Mouse (Mus musculus): ENCODE measurements around the gene Ptpn4. TPM values are rescaled to one million over a fixed set of nuclear protein-coding genes. Genes with fewer than 3 reads are reported as not detected.

The Ptpn4 gene
- polyA plus RNA-seq, 1 experiment, result 17.2 TPM

GRCm38 (mm10) chr1:119843121-119843520, 5.7 kb upstream of the Ptpn4 start:
- Histone ChIP-seq H3K36me3 (ENCODE audit: control insufficient read depth, insufficient read depth, low read length) (no peaks in the 10 kb centered on the region), H3K4me3 (ENCODE audit: control insufficient read depth, low read depth, low read length) (no peak overlapping the region), H3K27ac (ENCODE audit: control insufficient read depth, insufficient read depth, low read depth, low read length) (no peak overlapping the region), H3K27me3 (ENCODE audit: control insufficient read depth, insufficient read depth, low read length) (no peaks in the 10 kb centered on the region), H3K4me1 (ENCODE audit: control insufficient read depth, insufficient read depth, low read length) (peaks cover 2% of the 10 kb centered on the region; the same call in 1 of the 2 replicates)
- TF ChIP-seq CTCF (IDR thresholded peaks at IDR 0.05; ENCODE audit: control insufficient read depth, insufficient read depth, insufficient replicate concordance, low read depth, low read length) (no peak), POLR2A (IDR thresholded peaks at IDR 0.05; ENCODE audit: control insufficient read depth, low read depth, low read length) (no peak)

DNA sequence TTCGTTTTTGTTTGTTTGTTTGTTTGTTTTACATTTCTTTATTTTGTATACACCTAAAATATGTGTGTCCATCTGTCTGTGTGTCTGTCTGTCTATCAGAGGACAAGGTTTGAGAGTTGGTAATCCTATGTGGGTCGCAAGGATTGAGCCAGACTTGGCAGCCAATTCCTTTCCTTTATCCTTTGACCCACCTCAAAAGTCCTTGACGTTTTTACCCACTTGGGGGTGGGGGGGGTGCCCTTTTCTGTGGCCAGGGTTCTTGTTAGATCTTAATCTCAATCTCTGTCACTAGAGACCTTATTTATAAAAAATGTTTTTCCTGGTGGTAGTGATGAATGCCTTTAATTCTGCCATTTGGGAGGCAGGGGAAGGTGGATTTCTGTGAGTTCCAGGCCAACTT, 828 bp upstream of the Ptpn4 start:
- Histone ChIP-seq H3K27ac (ENCODE audit: control insufficient read depth, insufficient read depth, low read depth, low read length) (no peak overlapping the region), H3K36me3 (ENCODE audit: control insufficient read depth, insufficient read depth, low read length) (no peaks in the 10 kb centered on the region), H3K4me3 (ENCODE audit: control insufficient read depth, low read depth, low read length) (peak overlapping the region; percentile 40), H3K4me1 (ENCODE audit: control insufficient read depth, insufficient read depth, low read length) (peaks cover 2% of the 10 kb centered on the region; the same call in 1 of the 2 replicates), H3K27me3 (ENCODE audit: control insufficient read depth, insufficient read depth, low read length) (no peaks in the 10 kb centered on the region)
- TF ChIP-seq POLR2A (IDR thresholded peaks at IDR 0.05; ENCODE audit: control insufficient read depth, low read depth, low read length) (no peak), CTCF (IDR thresholded peaks at IDR 0.05; ENCODE audit: control insufficient read depth, insufficient read depth, insufficient replicate concordance, low read depth, low read length) (no peak)

DNA sequence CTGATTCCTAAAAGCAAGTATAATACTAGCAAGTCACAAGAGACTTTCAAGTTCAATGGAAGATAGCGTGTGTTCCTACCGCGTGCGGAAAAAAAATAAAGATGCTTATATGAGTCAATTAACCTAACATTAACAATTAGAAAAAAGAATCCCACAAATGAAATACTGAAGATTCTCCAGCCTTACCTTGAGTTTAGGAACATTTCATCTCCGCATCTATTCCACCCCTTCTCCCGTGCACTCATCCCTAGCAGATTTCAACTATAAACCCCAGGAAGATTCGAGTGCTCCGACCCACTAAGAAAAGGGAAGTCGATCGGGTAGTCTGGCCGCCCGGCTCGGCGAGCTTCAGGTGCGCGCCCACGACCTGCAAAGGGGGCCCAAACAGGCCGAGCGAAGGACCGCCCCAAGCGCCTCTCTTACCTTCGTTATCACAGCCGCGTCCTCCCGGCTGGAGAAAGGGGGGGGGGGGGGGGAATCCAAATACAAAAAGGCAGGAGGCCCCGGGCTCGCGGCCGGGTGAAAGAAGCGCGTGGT, 866 bp downstream of the Ptpn4 start:
- peaks cover 2% of the 10 kb centered on the region; the same call in 1 of the 2 replicates for H3K4me1 ChIP-seq (ENCODE audit: control insufficient read depth, insufficient read depth, low read length)
- H3K27ac ChIP-seq (ENCODE audit: control insufficient read depth, insufficient read depth, low read depth, low read length), result peak overlapping the region; percentile 78
- peak overlapping the region; percentile 87 for H3K4me3 ChIP-seq (ENCODE audit: control insufficient read depth, low read depth, low read length)
- no peaks in the 10 kb centered on the region for H3K36me3 ChIP-seq (ENCODE audit: control insufficient read depth, insufficient read depth, low read length)
- TF ChIP-seq CTCF (IDR thresholded peaks at IDR 0.05; ENCODE audit: control insufficient read depth, insufficient read depth, insufficient replicate concordance, low read depth, low read length) (no peak), POLR2A (IDR thresholded peaks at IDR 0.05; ENCODE audit: control insufficient read depth, low read depth, low read length) (no peak)
- no peaks in the 10 kb centered on the region for H3K27me3 ChIP-seq (ENCODE audit: control insufficient read depth, insufficient read depth, low read length)

- no peaks in the 10 kb centered on the region for H3K27me3 ChIP-seq (ENCODE audit: control insufficient read depth, insufficient read depth, low read length)
- H3K4me3 ChIP-seq (ENCODE audit: control insufficient read depth, low read depth, low read length), result peak overlapping the region; percentile 31; the same call in 1 of the 2 replicates
- no peak overlapping the region for H3K27ac ChIP-seq (ENCODE audit: control insufficient read depth, insufficient read depth, low read depth, low read length)
- H3K36me3 ChIP-seq (ENCODE audit: control insufficient read depth, insufficient read depth, low read length), result no peaks in the 10 kb centered on the region
- TF ChIP-seq CTCF (IDR thresholded peaks at IDR 0.05; ENCODE audit: control insufficient read depth, insufficient read depth, insufficient replicate concordance, low read depth, low read length) (no peak), POLR2A (IDR thresholded peaks at IDR 0.05; ENCODE audit: control insufficient read depth, low read depth, low read length) (no peak)
- H3K4me1 ChIP-seq (ENCODE audit: control insufficient read depth, insufficient read depth, low read length), result peaks cover 2% of the 10 kb centered on the region; the same call in 1 of the 2 replicates
These were observed 1.5 kb downstream of the Ptpn4 start for GRCm38 (mm10) chr1:119835726-119836478.

DNA sequence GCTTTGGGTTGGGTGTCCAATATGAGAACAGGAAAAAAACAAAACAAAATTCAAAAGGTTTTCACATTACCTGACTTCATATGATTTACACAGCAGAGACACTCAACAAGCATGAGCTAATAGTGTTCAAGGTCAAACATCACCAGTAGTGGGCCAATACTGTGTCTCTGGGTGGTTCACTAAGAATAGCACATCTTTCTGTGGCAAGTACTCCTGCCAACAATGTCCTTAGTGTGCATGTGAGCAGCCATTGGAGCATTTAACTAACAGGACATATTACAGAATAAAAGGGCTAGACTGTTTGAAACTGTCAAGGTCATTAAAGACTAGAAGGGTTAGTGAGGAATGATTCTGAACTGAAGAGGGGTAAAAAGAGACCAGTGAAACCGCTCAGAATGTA, 9.3 kb downstream of the Ptpn4 start:
- H3K27me3 ChIP-seq (ENCODE audit: control insufficient read depth, insufficient read depth, low read length), result no peaks in the 10 kb centered on the region
- no peaks in the 10 kb centered on the region for H3K36me3 ChIP-seq (ENCODE audit: control insufficient read depth, insufficient read depth, low read length)
- H3K4me3 ChIP-seq (ENCODE audit: control insufficient read depth, low read depth, low read length), result no peak overlapping the region
- no peak overlapping the region for H3K27ac ChIP-seq (ENCODE audit: control insufficient read depth, insufficient read depth, low read depth, low read length)
- TF ChIP-seq CTCF (IDR thresholded peaks at IDR 0.05; ENCODE audit: control insufficient read depth, insufficient read depth, insufficient replicate concordance, low read depth, low read length) (no peak), POLR2A (IDR thresholded peaks at IDR 0.05; ENCODE audit: control insufficient read depth, low read depth, low read length) (no peak)
- no peaks in the 10 kb centered on the region for H3K4me1 ChIP-seq (ENCODE audit: control insufficient read depth, insufficient read depth, low read length)

GRCm38 (mm10) chr1:119818704-119819103, 18.7 kb downstream of the Ptpn4 start:
- no peak overlapping the region for H3K4me3 ChIP-seq (ENCODE audit: control insufficient read depth, low read depth, low read length)
- no peak overlapping the region for H3K27ac ChIP-seq (ENCODE audit: control insufficient read depth, insufficient read depth, low read depth, low read length)
- no peaks in the 10 kb centered on the region for H3K36me3 ChIP-seq (ENCODE audit: control insufficient read depth, insufficient read depth, low read length)
- no peak for TF ChIP-seq POLR2A (IDR thresholded peaks at IDR 0.05; ENCODE audit: control insufficient read depth, low read depth, low read length)
- no peak for TF ChIP-seq CTCF (IDR thresholded peaks at IDR 0.05; ENCODE audit: control insufficient read depth, insufficient read depth, insufficient replicate concordance, low read depth, low read length)
- no peaks in the 10 kb centered on the region for H3K27me3 ChIP-seq (ENCODE audit: control insufficient read depth, insufficient read depth, low read length)
- peaks cover 2% of the 10 kb centered on the region; the same call in 1 of the 2 replicates for H3K4me1 ChIP-seq (ENCODE audit: control insufficient read depth, insufficient read depth, low read length)

DNA sequence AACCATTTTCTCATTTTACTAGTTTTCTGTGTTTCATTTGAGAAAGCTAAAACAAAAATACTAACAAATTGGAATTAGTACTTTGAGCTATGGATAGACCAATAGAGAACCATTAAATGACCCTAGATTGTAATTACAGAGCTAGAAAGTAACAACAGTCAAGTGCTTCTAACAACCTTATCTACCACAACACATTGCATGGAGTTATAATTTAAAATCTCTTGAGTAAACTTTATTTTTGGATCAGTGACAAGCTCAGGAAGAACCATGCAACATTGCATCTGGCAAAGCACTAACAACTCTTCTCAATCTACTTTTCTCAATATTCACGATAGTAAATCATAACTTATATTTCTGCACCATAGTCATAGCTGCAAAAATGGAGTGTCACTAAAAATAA, 29.7 kb downstream of the Ptpn4 start:
- no peaks in the 10 kb centered on the region for H3K4me1 ChIP-seq (ENCODE audit: control insufficient read depth, insufficient read depth, low read length)
- no peaks in the 10 kb centered on the region for H3K36me3 ChIP-seq (ENCODE audit: control insufficient read depth, insufficient read depth, low read length)
- TF ChIP-seq POLR2A (IDR thresholded peaks at IDR 0.05; ENCODE audit: control insufficient read depth, low read depth, low read length) (no peak), CTCF (IDR thresholded peaks at IDR 0.05; ENCODE audit: control insufficient read depth, insufficient read depth, insufficient replicate concordance, low read depth, low read length) (no peak)
- H3K4me3 ChIP-seq (ENCODE audit: control insufficient read depth, low read depth, low read length), result no peak overlapping the region
- H3K27me3 ChIP-seq (ENCODE audit: control insufficient read depth, insufficient read depth, low read length), result no peaks in the 10 kb centered on the region
- no peak overlapping the region for H3K27ac ChIP-seq (ENCODE audit: control insufficient read depth, insufficient read depth, low read depth, low read length)
